Mouse (Mus musculus): ENCODE data around the gene Gm49321. TPM values are rescaled to one million over a fixed set of nuclear protein-coding genes. Genes with fewer than 3 reads are reported as not detected.

The Gm49321 gene
- polyA plus RNA-seq, 1 experiment from 2014 or later = 5.7 TPM

DNA sequence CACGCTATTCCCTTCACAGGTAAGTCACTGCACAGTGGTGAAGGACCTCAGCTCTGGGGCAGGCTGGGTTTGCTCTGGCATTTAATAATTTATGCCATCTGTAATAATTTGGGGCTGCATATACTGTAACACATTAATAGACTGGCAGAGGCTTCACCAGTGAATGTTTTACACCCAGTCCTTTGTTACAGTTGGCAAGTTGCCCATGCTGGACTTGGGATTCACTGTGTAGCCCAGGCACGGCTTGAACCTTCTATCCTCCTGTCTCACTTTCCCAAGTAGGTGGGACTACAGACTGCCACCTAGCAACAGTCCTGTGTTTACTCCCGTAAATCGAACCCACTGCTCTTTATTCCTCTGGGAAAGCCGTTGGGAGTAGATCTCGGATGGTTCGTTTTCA is 48.8 kb downstream of the Gm49321 start:
- Histone ChIP-seq H3K4me1 (replicated peaks; ENCODE audit: control insufficient read depth, insufficient read depth) (no peaks in the 10 kb centered on the region), H3K36me3 (ENCODE audit: control insufficient read depth, insufficient read depth, low read length) (peaks cover 4% of the 10 kb centered on the region), H3K9ac (ENCODE audit: low read length) (no peak overlapping the region), H3K27me3 (ENCODE audit: control insufficient read depth, insufficient read depth, low read length) (no peaks in the 10 kb centered on the region), H3K9me3 (ENCODE audit: control insufficient read depth, low read length) (no peaks in the 10 kb centered on the region), H3K27ac (replicated peaks) (no peak overlapping the region), H3K4me3 (ENCODE audit: low read depth, low read length) (no peak overlapping the region), H3K4me2 (replicated peaks; ENCODE audit: low read depth) (no peak overlapping the region)
- ATAC-seq (ENCODE audit: low FRiP score, low TSS enrichment) (no peak), DNase-seq (ENCODE audit: low spot score) (no peak)
- TF ChIP-seq CTCF (IDR thresholded peaks at IDR 0.05; ENCODE audit: low read depth) = no peak
- TF ChIP-seq EP300 (optimal IDR thresholded peaks at IDR 0.05) = no peak
- WGBS = 78% methylated on average over 7 of the region's 7 CpGs

GRCm38 (mm10) chr12:73988393-73989008 is 51.0 kb downstream of the Gm49321 start:
- no peak for DNase-seq (ENCODE audit: low spot score)
- WGBS = 83% methylated on average over 4 of the region's 4 CpGs
- Histone ChIP-seq H3K4me2 (replicated peaks; ENCODE audit: low read depth) (no peak overlapping the region), H3K4me3 (ENCODE audit: low read depth, low read length) (no peak overlapping the region), H3K27me3 (ENCODE audit: control insufficient read depth, insufficient read depth, low read length) (no peaks in the 10 kb centered on the region), H3K27ac (replicated peaks) (no peak overlapping the region), H3K36me3 (ENCODE audit: control insufficient read depth, insufficient read depth, low read length) (peaks cover 4% of the 10 kb centered on the region), H3K4me1 (replicated peaks; ENCODE audit: control insufficient read depth, insufficient read depth) (no peaks in the 10 kb centered on the region), H3K9ac (ENCODE audit: low read length) (no peak overlapping the region), H3K9me3 (ENCODE audit: control insufficient read depth, low read length) (no peaks in the 10 kb centered on the region)
- TF ChIP-seq CTCF (IDR thresholded peaks at IDR 0.05; ENCODE audit: low read depth) (no peak), EP300 (optimal IDR thresholded peaks at IDR 0.05) (no peak)
- no peak for ATAC-seq (ENCODE audit: low FRiP score, low TSS enrichment)

DNA sequence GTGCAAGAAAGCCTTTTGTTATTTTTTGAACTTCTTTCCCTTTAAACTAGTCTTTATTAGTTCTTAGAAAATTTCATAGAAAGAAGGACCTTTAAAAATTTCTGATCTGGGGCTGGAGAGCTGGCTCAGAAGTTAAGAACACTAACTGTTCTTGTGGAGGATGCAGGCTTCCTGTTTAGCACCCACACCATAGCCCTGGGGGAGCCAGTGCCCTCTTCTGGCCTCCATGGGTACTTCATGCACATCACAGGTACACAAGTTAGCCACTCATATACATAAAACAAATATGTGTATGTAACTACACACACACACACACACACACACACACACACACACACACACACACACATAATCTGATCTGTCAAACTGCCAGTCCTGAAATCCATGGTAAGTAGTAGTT is 52.1 kb downstream of the Gm49321 start:
- Histone ChIP-seq H3K36me3 (ENCODE audit: control insufficient read depth, insufficient read depth, low read length) (peaks cover 4% of the 10 kb centered on the region), H3K9me3 (ENCODE audit: control insufficient read depth, low read length) (no peaks in the 10 kb centered on the region), H3K4me2 (replicated peaks; ENCODE audit: low read depth) (no peak overlapping the region), H3K4me1 (replicated peaks; ENCODE audit: control insufficient read depth, insufficient read depth) (no peaks in the 10 kb centered on the region), H3K27ac (replicated peaks) (no peak overlapping the region), H3K9ac (ENCODE audit: low read length) (no peak overlapping the region), H3K4me3 (ENCODE audit: low read depth, low read length) (no peak overlapping the region), H3K27me3 (ENCODE audit: control insufficient read depth, insufficient read depth, low read length) (no peaks in the 10 kb centered on the region)
- DNase-seq (ENCODE audit: low spot score) (peak; percentile 39), ATAC-seq (ENCODE audit: low FRiP score, low TSS enrichment) (no peak)
- no peak for TF ChIP-seq EP300 (optimal IDR thresholded peaks at IDR 0.05)
- TF ChIP-seq CTCF (IDR thresholded peaks at IDR 0.05; ENCODE audit: low read depth) = peak; percentile 72

DNA sequence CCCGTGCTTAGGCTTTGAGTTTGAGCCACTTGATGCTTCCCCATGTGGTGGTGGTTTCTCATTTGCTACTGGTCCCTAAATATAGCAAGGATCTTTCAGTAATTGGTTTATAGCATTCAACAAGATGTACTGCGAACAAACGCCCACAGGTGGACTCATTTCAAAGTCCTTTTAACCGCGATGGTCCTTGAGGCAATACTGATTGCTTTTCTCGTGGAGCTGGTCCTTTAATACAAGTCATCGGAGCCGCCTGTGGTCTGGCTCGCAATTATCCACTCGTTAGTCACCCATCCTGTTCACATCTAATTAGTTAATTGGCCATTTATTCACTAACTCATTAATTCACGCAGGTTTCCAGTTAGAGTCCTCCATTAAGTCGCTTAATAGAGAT is 59.4 kb downstream of the Gm49321 start:
- H3K36me3 ChIP-seq (ENCODE audit: control insufficient read depth, insufficient read depth, low read length) = no peaks in the 10 kb centered on the region
- H3K27ac ChIP-seq (replicated peaks) = no peak overlapping the region
- H3K4me1 ChIP-seq (replicated peaks; ENCODE audit: control insufficient read depth, insufficient read depth) = no peaks in the 10 kb centered on the region
- WGBS = 62% methylated on average over 12 of the region's 12 CpGs
- TF ChIP-seq CTCF (IDR thresholded peaks at IDR 0.05; ENCODE audit: low read depth) = no peak
- TF ChIP-seq EP300 (optimal IDR thresholded peaks at IDR 0.05) = no peak
- DNase-seq (ENCODE audit: low spot score) (no peak), ATAC-seq (ENCODE audit: low FRiP score, low TSS enrichment) (no peak)
- no peaks in the 10 kb centered on the region for H3K9me3 ChIP-seq (ENCODE audit: control insufficient read depth, low read length)
- H3K9ac ChIP-seq (ENCODE audit: low read length) = no peak overlapping the region
- H3K4me2 ChIP-seq (replicated peaks; ENCODE audit: low read depth) = no peak overlapping the region
- no peaks in the 10 kb centered on the region for H3K27me3 ChIP-seq (ENCODE audit: control insufficient read depth, insufficient read depth, low read length)
- H3K4me3 ChIP-seq (ENCODE audit: low read depth, low read length) = no peak overlapping the region

DNA sequence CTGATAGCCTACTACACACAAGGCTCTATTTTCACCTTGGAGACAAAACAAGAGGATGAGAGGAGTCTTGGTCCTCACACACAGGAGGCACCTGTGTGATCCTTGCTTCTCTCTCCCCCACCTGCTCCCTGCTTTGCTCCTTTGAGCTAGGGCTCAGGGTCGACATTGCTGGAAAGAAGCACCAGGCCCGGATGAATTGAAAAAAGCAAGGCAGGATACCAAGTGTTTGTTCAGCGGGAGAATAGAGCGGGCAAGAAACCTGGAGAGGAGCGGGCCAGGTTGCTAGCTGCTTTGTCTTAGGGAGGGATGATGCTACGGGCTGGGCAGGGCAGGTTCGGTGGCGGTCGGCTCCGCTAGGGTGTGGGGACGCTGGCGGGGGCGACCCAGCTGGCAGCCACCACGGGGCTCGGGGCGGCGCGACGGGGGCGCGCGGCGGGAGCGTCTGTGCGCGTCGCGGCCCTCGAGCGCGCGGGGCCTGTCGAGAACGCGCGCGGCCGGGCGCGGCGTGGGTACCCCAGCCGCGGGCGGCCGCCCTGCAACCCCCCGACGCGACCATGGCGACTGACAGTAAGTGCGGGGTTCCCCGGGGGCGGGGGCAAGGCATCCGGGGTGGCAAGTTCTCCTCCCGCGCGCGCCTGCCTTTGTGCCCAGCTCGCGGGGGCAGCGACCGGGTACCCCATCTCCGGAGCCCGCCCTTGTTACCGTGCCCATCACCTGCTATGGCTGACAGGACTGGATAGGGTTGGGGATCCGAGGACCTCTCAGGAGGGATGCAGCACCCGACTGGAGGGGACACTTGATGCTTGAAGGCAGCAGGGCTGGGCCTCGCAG is 60.1 kb downstream of the Gm49321 start, which contains the start of gene Syt16:
TSS of gene Syt16 (plus strand) at position 365 of the 831 bp plus-strand sequence.
- no peak within 1 kb of the TSS for H3K27ac ChIP-seq (replicated peaks)
- WGBS = 2% methylated on average over 65 of the region's 67 CpGs
- H3K27me3 ChIP-seq (ENCODE audit: control insufficient read depth, insufficient read depth, low read length) = no peaks in the 10 kb centered on the region

GRCm38 (mm10) chr12:73998128-73998456 is 60.6 kb downstream of the Gm49321 start:
- Histone ChIP-seq H3K9ac (ENCODE audit: low read length) (peak overlapping the region; percentile 48; the same call in 1 of the 2 replicates), H3K9me3 (ENCODE audit: control insufficient read depth, low read length) (no peaks in the 10 kb centered on the region), H3K27me3 (ENCODE audit: control insufficient read depth, insufficient read depth, low read length) (no peaks in the 10 kb centered on the region), H3K36me3 (ENCODE audit: control insufficient read depth, insufficient read depth, low read length) (no peaks in the 10 kb centered on the region), H3K4me3 (ENCODE audit: low read depth, low read length) (peak overlapping the region; percentile 45), H3K27ac (replicated peaks) (no peak overlapping the region), H3K4me2 (replicated peaks; ENCODE audit: low read depth) (peak overlapping the region; percentile 75), H3K4me1 (replicated peaks; ENCODE audit: control insufficient read depth, insufficient read depth) (no peaks in the 10 kb centered on the region)
- 39% methylated on average over 5 of the region's 5 CpGs for WGBS
- ATAC-seq (ENCODE audit: low FRiP score, low TSS enrichment) = no peak
- TF ChIP-seq EP300 (optimal IDR thresholded peaks at IDR 0.05) = no peak
- no peak for TF ChIP-seq CTCF (IDR thresholded peaks at IDR 0.05; ENCODE audit: low read depth)
- DNase-seq (ENCODE audit: low spot score) = no peak

More for the DNA sequence above, 60.1 kb downstream of the Gm49321 start, which contains the start of gene Syt16:
- Histone ChIP-seq H3K4me3 (ENCODE audit: low read depth, low read length) (peak within 1 kb of the TSS; percentile 45), H3K4me1 (replicated peaks; ENCODE audit: control insufficient read depth, insufficient read depth) (no peaks in the 10 kb centered on the region), H3K4me2 (replicated peaks; ENCODE audit: low read depth) (peak within 1 kb of the TSS; percentile 75), H3K9ac (ENCODE audit: low read length) (peak within 1 kb of the TSS; percentile 48), H3K9me3 (ENCODE audit: control insufficient read depth, low read length) (no peaks in the 10 kb centered on the region), H3K36me3 (ENCODE audit: control insufficient read depth, insufficient read depth, low read length) (no peaks in the 10 kb centered on the region)
- TF ChIP-seq CTCF (IDR thresholded peaks at IDR 0.05; ENCODE audit: low read depth) = no peak
- no peak for TF ChIP-seq EP300 (optimal IDR thresholded peaks at IDR 0.05)
- ATAC-seq (ENCODE audit: low FRiP score, low TSS enrichment) (no peak), DNase-seq (ENCODE audit: low spot score) (no peak)

Data from stomach, postnatal 0 days (tissue).